Mouse (Mus musculus) midbrain, embryonic 11.5 days (tissue): ENCODE measurements at regions not wholly inside any gene's neighbourhood (a gene's known extent, or its start where the extent isn't known, plus 50 kb on each side); places are given as distances from the start of the nearest gene placed in this dataset.

Experiments
- ATAC-seq: fragments of 200-750 bp; cut with Nextera tagmentation; 2 replicates; pipeline ENCODE4 v1.8.0; 2017; ENCODE audit warnings: moderate TSS enrichment, moderate library complexity; ENCODE audit not compliant: low FRiP score
- DNase-seq: peaks from one replicate; pipeline ENCODE4 v3.0.0; 2015; ENCODE audit warnings: low spot score; ENCODE audit errors: missing footprints
- H3K27ac ChIP-seq: fragments of 300-500 bp; sonication (generic); 2 replicates; pipeline ENCODE4 v1.5.1; 2014; ENCODE audit warnings: low read depth, low read length
- H3K27me3 ChIP-seq: fragments of 300-500 bp; sonication (generic); 2 replicates; pipeline ENCODE4 v1.6.1; 2014; ENCODE audit warnings: mild to moderate bottlenecking, low read length, moderate library complexity, mixed read lengths; ENCODE audit not compliant: control insufficient read depth, insufficient read depth
- H3K36me3 ChIP-seq: fragments of 300-500 bp; sonication (generic); 2 replicates; pipeline ENCODE4 v1.6.1; 2014; ENCODE audit warnings: mild to moderate bottlenecking, low read length, moderate library complexity, mixed read lengths; ENCODE audit not compliant: control insufficient read depth, insufficient read depth
- H3K4me1 ChIP-seq: fragments of 300-500 bp; sonication (generic); 2 replicates; pipeline ENCODE4 v1.6.1; 2014; ENCODE audit warnings: low read length; ENCODE audit not compliant: control insufficient read depth, insufficient read depth
- H3K4me2 ChIP-seq: fragments of 300-500 bp; sonication (generic); 2 replicates; pipeline ENCODE4 v1.6.1; 2014; ENCODE audit warnings: mild to moderate bottlenecking, moderate library complexity
- H3K4me3 ChIP-seq: fragments of 300-500 bp; sonication (generic); 2 replicates; pipeline ENCODE4 v1.5.1; 2014; ENCODE audit warnings: low read depth, low read length
- H3K9ac ChIP-seq: fragments of 300-500 bp; sonication (generic); 2 replicates; pipeline ENCODE4 v1.6.1; 2014; ENCODE audit warnings: low read length
- H3K9me3 ChIP-seq: fragments of 300-500 bp; sonication (generic); 2 replicates; pipeline ENCODE4 v1.6.1; 2016; ENCODE audit warnings: low read length; ENCODE audit not compliant: control insufficient read depth
- WGBS: fragments of 180-500 bp; shearing (Covaris S2); extraction: QIAGEN DNeasy Blood & Tissue Kit; methylation state at CpG from one replicate; pipeline ENCODE4 v1.1.7; 2014; 5-methylcytosine and 5-hydroxymethylcytosine counted together

GRCm38 (mm10) chr17:80801451-80801983 lies 73.2 kb upstream of the Map4k3 start:
- H3K36me3 ChIP-seq, result no peaks in the 10 kb centered on the region
- no peak overlapping the region for H3K4me3 ChIP-seq
- no peaks in the 10 kb centered on the region for H3K9me3 ChIP-seq
- ATAC-seq (no peak), DNase-seq (peak; percentile 83)
- H3K27me3 ChIP-seq, result no peaks in the 10 kb centered on the region
- H3K4me2 ChIP-seq, result no peak overlapping the region
- no peak overlapping the region for H3K27ac ChIP-seq
- no peak overlapping the region for H3K9ac ChIP-seq
- H3K4me1 ChIP-seq, result no peaks in the 10 kb centered on the region
- WGBS, result 52% methylated on average over 16 of the region's 16 CpGs

- H3K36me3 ChIP-seq, result no peaks in the 10 kb centered on the region
- WGBS, result 83% methylated on average over 13 of the region's 13 CpGs
- H3K27me3 ChIP-seq, result no peaks in the 10 kb centered on the region
- H3K9ac ChIP-seq, result no peak overlapping the region
- no peak overlapping the region for H3K27ac ChIP-seq
- peak; percentile 8 for DNase-seq
- no peak overlapping the region for H3K4me3 ChIP-seq
- no peaks in the 10 kb centered on the region for H3K9me3 ChIP-seq
- no peaks in the 10 kb centered on the region for H3K4me1 ChIP-seq
- no peak overlapping the region for H3K4me2 ChIP-seq
- ATAC-seq, result no peak
Observed at GRCm38 (mm10) chr17:80800877-80801276, 72.6 kb upstream of the Map4k3 start.

- no peak overlapping the region for H3K4me3 ChIP-seq
- no peak for DNase-seq
- no peaks in the 10 kb centered on the region for H3K27me3 ChIP-seq
- no peaks in the 10 kb centered on the region for H3K4me1 ChIP-seq
- no peak for ATAC-seq
- H3K9ac ChIP-seq, result no peak overlapping the region
- no peaks in the 10 kb centered on the region for H3K9me3 ChIP-seq
- no peaks in the 10 kb centered on the region for H3K36me3 ChIP-seq
- no peak overlapping the region for H3K27ac ChIP-seq
- WGBS, result 88% methylated on average over 5 of the region's 5 CpGs
- H3K4me2 ChIP-seq, result no peak overlapping the region
Observed at GRCm38 (mm10) chr17:80800454-80800853, 72.2 kb upstream of the Map4k3 start.

GRCm38 (mm10) chr17:80799061-80799460 lies 70.8 kb upstream of the Map4k3 start:
- no peak overlapping the region for H3K4me3 ChIP-seq
- H3K4me2 ChIP-seq, result no peak overlapping the region
- no peak for ATAC-seq
- peak; percentile 61 for DNase-seq
- no peaks in the 10 kb centered on the region for H3K4me1 ChIP-seq
- no peaks in the 10 kb centered on the region for H3K27me3 ChIP-seq
- H3K9ac ChIP-seq, result no peak overlapping the region
- H3K27ac ChIP-seq, result no peak overlapping the region
- WGBS, result 88% methylated on average over 6 of the region's 6 CpGs
- no peaks in the 10 kb centered on the region for H3K9me3 ChIP-seq
- no peaks in the 10 kb centered on the region for H3K36me3 ChIP-seq

GRCm38 (mm10) chr17:80798281-80798980 lies 70.1 kb upstream of the Map4k3 start:
- Histone ChIP-seq H3K9me3 (no peaks in the 10 kb centered on the region), H3K4me1 (no peaks in the 10 kb centered on the region), H3K4me2 (no peak overlapping the region), H3K36me3 (no peaks in the 10 kb centered on the region), H3K27me3 (no peaks in the 10 kb centered on the region), H3K4me3 (no peak overlapping the region), H3K9ac (no peak overlapping the region), H3K27ac (no peak overlapping the region)
- ATAC-seq (no peak), DNase-seq (peak; percentile 64)
- 87% methylated on average over 6 of the region's 6 CpGs for WGBS

- Histone ChIP-seq H3K27me3 (no peaks in the 10 kb centered on the region), H3K36me3 (no peaks in the 10 kb centered on the region), H3K27ac (no peak overlapping the region), H3K9me3 (no peaks in the 10 kb centered on the region), H3K4me3 (no peak overlapping the region), H3K4me1 (no peaks in the 10 kb centered on the region), H3K9ac (no peak overlapping the region), H3K4me2 (no peak overlapping the region)
- ATAC-seq (no peak), DNase-seq (no peak)
- WGBS, result 90% methylated on average over 5 of the region's 5 CpGs
Observed at GRCm38 (mm10) chr17:80796790-80797189, 68.5 kb upstream of the Map4k3 start.

GRCm38 (mm10) chr17:80796386-80796785 lies 68.1 kb upstream of the Map4k3 start:
- Histone ChIP-seq H3K4me3 (no peak overlapping the region), H3K36me3 (no peaks in the 10 kb centered on the region), H3K9me3 (no peaks in the 10 kb centered on the region), H3K27ac (no peak overlapping the region), H3K9ac (no peak overlapping the region), H3K4me1 (no peaks in the 10 kb centered on the region), H3K4me2 (no peak overlapping the region), H3K27me3 (no peaks in the 10 kb centered on the region)
- no peak for ATAC-seq
- DNase-seq, result peak; percentile 71
- WGBS, result 84% methylated on average over 8 of the region's 8 CpGs

GRCm38 (mm10) chr17:80795453-80796105 lies 67.3 kb upstream of the Map4k3 start:
- Histone ChIP-seq H3K4me3 (no peak overlapping the region), H3K4me1 (no peaks in the 10 kb centered on the region), H3K36me3 (no peaks in the 10 kb centered on the region), H3K9ac (no peak overlapping the region), H3K27ac (no peak overlapping the region), H3K9me3 (no peaks in the 10 kb centered on the region), H3K4me2 (no peak overlapping the region), H3K27me3 (no peaks in the 10 kb centered on the region)
- ATAC-seq, result no peak
- no peak for DNase-seq
- 81% methylated on average over 8 of the region's 8 CpGs for WGBS

- no peak overlapping the region for H3K4me3 ChIP-seq
- 88% methylated on average over 4 of the region's 4 CpGs for WGBS
Observed at GRCm38 (mm10) chr17:80792605-80793004, 64.3 kb upstream of the Map4k3 start.

More at GRCm38 (mm10) chr17:80792605-80793004, 64.3 kb upstream of the Map4k3 start:
- no peaks in the 10 kb centered on the region for H3K4me1 ChIP-seq
- DNase-seq (no peak), ATAC-seq (no peak)
- H3K36me3 ChIP-seq, result no peaks in the 10 kb centered on the region
- no peak overlapping the region for H3K27ac ChIP-seq
- no peak overlapping the region for H3K9ac ChIP-seq
- no peaks in the 10 kb centered on the region for H3K27me3 ChIP-seq
- H3K9me3 ChIP-seq, result no peaks in the 10 kb centered on the region
- H3K4me2 ChIP-seq, result no peak overlapping the region
